Mouse (Mus musculus): Measurements from ENCODE around the gene Foxk1.

Foxk1 gene

DNA sequence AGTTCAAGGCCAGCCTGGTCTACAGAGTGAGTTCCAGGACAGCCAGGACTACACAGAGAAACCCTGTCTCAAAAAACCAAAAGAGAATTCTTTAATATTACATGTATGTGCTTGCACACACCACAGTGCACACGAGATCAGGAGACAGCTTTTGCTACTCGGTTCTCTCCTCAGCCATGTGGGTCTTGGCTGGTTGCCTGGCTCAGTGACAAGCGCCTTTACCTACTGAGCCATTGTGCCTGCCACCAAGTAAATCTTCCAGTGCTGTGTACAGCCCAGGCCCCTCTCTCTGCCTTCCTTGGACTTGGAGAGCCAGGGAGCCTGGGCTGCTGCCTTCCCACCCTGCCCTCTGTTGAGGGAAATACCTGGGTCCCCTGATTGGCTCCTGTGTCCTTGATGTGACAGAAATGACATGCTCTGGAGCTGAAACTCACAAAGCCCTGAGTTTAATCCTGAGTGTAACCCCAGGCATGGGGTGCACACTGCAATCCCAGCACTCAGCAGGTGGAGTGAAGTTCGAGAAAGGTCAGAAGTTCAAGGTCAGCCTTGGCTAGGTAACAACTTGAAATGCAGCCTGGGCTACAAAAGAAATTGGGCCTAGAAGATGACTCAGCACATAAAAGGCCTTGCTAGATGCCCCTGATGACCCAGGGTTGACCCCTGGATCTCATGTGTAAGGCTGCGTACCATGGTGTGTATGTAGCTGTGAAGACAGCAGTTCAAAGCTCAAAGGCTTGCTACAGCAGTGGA lies 76.7 kb downstream of the Foxk1 start:
- DNase-seq (ENCODE audit: low read depth, low spot score), result no peak

DNA sequence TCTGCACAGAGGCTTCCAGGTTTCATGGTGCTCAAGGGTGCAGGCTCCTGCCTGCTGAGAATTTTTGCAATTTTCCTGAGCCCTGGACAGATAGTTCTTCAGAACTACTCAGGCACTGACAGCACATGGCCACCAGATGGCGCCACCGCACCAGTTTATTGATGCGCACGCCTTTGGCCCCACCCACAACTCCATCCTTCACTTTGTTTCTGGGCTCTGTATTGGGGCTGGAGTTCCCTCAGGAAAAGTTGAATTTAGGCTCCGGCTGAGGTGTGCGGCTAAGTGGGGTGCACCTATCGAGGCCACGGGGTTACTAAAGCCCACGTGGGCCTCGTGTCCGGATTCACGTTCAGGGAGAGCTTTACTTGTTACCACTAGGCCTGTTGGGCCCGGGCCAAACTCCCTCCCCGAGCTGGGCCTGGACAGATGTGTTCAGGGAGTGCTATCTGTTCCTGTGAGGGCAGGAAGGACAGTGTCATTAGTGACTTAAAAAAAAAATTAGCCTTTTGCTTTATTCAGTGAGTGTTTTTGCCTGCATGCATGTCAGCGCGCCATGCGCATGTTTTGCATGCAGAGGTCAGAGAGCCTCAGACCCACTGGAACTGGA lies 77.6 kb downstream of the Foxk1 start:
- peak; percentile 50 for DNase-seq (ENCODE audit: low read depth, low spot score)

DNA sequence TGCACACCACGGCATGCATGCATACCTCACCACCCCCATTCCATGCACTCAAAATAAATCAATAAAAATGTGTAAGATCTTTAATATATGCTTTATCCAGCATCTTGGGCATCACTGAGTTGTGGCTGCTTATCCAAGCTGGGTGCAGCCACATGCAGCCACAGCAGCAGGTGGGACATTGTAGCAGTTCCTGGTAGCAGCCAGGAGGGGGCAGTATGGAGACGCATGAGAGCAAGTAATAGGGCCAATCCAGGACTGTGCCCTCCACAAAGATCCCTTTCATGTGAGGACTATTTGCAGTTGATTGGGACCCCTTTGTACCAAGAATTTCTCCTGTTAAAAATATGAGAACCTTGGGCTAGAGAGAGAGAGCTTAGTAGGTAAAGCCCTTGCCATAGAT lies 81.2 kb downstream of the Foxk1 start:
- DNase-seq (ENCODE audit: low read depth, low spot score), result no peak

DNA sequence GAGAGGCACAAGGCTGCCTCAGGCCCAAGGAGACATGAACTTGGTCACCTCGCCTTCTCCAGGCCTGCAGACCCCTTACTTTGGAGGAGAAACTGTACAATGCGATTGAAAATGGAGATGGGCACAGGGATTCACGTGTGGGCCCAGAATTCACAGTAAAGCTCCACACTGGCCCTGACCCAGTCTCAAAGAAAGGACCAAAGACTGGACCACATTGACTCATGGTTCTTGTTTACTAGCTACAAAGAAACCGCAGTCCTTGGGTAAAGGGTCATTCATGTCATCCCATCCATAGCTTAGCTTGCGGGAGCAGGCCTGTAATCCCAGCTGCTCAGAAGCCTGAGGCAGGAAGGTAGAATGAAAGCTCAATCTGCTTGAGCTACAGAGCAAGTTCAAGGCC lies 82.3 kb downstream of the Foxk1 start:
- no peak for DNase-seq (ENCODE audit: low read depth, low spot score)

DNA sequence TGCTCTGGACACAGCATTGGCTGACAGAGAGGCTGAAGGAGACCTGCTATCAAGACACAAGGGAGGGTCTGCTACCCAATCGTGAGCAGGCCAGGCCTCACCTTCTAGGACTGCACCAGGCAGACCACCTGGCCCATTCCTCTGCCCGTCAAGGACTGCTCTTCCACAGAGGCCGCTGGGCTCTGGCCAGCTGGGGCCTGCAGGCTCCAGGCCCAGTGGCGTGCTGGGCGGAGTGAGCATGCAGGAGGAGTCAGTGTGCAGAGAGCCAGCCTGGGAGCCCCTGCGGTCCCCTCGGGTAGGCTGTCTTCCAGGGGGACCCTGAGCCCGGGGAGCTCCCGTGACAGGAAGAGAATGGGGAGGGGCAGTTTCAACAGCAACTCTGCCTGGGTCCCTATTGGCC lies 85.4 kb downstream of the Foxk1 start:
- DNase-seq (ENCODE audit: low read depth, low spot score), result no peak

DNA sequence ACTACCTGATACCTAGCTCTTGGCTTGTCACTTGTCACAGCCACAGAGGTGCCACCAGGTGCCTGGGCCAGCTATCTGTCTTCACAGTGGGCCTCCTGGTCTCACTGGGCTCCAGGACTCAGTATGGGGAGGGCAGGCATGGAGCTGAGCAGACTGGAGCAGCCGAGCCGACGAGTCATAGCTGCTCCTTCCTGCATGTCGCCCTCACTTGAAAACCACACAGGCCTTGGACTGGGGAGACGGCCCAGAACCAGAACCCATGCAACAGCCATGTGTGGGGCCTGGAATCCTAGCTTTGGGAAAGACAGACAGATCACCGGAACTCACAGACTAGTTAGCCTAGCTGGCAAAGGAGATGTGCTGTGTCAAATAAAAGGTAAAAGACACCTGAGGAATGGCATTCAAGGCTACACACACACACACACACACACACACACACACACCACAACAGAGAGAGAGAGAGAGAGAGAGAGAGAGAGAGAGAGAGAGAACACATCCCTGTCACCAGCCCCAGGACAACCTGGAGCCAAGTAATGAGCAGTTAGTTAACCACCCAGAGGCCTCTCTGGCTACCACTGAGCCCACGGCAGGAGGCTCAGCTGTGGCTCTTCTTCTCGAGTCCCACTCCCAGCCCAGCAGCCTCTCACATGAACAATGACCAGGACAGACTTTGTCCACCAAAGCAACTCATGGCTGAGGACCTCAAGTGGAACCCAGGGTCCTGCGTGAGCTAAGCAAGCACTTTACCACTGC lies 88.8 kb downstream of the Foxk1 start:
- DNase-seq (ENCODE audit: low read depth, low spot score), result no peak

DNA sequence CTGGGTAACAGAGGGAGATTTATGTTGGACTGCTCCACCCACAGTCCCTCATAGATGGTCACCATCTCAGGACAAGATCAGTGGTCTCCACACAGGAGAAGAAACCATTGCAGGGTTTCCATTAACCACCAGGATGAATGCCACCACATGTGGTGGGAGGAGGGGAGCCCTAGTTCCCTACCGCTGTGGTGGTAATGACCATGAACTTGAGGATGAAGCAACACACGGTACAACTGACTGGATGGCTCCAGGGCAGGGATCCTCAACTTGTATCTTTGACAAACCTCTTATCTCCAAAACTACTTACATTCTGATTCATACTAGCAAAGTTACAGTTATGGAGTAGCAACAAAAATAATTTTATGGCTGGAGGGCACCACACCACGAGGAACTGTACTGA lies 92.0 kb downstream of the Foxk1 start:
- DNase-seq (ENCODE audit: low read depth, low spot score), result no peak

DNA sequence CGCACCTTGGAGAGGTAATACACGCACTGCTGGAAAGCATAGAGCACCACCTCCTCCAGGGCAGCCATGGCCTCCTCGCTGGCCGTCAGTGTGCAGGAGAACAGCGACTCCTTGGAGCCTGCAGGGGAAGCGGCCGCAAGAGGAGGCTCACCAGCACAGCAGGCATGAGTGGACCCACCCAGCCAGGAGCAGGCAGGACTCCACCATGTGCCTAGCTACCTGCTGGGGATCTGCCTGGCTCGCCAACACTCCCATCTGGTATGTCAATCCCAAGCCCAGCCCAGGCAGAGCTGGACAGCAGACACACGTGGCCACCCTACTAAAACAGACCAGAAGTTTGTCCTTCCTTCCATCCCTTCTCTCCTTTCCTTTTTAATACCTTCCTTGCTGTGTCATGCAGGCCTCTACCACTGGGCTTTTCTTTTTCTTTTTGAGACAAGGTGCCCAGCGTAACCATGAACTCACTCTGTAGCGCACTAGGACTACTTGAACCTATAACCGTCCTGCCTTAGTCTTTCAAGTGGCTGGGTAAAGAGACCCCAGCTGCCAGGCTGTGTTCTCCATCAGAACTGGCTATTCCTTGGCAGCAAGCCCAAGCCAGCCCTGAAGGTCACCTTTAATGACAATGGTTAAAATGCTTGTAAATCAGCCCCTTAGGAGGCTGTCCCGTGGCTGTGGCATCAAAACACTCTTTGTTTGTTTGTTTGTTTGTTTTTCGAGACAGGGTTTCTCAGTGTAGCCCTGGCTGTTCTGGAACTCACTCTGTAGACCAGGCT lies 94.2 kb downstream of the Foxk1 start:
- DNase-seq (ENCODE audit: low read depth, low spot score), result no peak

DNA sequence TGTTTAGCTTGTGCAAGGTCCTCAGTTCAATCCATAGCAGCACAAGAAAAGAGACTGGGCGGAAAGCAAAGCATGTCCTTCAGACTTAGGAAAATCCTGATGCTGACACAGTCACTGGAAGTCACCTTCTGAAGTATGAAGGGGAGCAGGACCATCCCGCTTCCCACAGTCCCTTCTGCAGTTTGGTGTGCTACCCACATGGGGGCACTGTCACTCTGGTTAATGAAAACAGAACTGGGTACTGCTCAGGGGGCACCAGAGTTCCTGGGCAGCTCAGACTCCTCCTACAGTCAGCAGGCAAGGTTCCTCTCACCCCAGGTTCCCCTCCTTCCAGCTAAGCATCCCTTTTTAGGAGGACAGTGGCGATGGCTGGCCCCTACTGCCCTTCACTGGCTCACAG lies 97.7 kb downstream of the Foxk1 start:
- no peak for DNase-seq (ENCODE audit: low read depth, low spot score)

DNA sequence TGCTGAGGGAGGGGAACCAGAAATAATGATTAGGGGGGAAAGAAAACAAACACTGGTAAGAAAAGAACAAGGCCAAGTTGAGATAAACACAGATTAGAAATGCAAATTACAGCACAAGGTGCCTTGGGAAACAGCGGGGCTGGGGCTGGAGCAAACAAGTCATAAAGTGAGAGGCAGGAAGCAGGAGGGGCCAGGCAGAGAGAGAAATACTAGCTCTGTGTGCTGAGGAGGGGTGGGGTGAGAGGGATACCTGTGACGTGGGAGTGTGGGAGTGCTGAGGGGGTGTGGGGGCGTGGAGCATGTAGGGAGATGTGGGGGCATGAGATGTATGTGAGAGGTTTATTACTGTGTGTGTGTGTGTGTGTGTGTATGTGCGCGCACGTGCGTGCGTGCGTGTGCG lies 99.6 kb downstream of the Foxk1 start:
- DNase-seq (ENCODE audit: low read depth, low spot score), result no peak

DNA sequence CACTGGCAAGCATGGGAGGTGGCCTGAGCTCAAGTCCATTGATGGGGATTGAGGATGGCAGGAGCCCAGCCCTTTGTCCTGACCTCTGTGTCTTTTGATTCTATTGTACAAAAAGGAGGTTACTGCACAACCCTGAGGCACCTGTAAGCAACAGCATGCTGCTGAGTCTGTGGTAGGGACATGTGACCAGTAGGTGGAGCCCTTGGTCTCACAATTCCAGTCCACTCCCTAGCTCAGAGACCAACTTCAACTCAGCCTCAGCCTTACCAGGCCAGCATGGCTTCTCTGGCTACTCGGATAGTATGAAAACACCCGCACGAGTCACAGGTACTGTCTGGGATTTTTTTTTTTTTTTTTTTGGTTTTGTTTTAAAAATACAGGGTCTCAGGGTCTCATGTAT lies 101.1 kb downstream of the Foxk1 start:
- peak; percentile 85 for DNase-seq (ENCODE audit: low read depth, low spot score)

DNA sequence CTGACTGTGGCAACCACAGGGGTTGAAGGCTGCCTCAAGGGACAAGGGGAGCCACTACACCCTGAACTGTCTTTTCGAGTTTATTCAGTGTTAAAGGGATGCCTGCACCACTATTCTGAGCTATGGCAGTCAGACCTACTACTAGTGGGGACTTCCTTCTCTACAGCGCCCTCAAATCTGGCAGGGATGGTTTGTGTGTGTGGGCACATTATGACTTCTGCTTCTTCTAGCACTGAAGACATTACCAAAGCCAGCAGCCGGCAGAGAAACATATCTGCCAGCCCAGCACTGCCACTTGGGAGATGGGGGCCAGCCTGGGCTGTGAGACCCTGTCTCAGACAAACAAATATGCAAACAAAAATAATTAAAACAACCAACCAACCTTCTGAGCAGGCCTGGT lies 102.9 kb downstream of the Foxk1 start:
- DNase-seq (ENCODE audit: low read depth, low spot score), result no peak

DNA sequence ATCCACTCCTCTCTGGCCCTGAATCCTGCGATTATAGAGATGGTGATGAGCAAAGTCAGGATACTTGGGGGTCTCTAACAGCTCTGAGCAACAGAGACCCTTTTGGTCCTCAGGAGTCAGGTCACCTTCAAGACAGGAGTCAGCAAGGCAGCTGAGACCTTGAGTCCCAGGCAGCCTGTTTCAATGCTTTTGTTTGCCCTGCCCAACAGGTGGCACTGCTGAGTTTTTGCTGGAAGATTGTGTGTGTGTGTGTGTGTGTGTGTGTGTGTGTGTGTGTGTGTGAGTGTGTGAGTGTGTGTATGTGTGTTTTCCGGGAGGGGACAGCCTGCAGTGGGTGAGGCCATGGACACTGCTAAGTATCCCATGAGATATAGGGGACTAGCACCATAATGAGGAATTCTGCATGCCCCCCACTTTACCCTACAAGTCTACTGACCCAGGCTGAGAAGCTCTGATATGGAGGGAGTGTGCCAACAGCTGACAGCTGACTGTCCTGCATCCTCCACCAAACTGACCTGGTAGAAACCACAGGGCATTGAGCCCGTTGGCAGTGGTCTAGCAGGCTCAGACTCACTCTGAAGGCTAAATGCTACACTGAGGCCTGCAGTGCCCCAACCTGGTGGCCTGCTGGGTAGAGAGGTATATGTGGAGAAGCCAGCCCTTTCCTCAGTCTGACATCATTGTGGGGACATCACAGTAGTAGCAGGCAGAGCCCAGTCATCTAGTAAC lies 104.6 kb downstream of the Foxk1 start:
- DNase-seq (ENCODE audit: low read depth, low spot score), result no peak

DNA sequence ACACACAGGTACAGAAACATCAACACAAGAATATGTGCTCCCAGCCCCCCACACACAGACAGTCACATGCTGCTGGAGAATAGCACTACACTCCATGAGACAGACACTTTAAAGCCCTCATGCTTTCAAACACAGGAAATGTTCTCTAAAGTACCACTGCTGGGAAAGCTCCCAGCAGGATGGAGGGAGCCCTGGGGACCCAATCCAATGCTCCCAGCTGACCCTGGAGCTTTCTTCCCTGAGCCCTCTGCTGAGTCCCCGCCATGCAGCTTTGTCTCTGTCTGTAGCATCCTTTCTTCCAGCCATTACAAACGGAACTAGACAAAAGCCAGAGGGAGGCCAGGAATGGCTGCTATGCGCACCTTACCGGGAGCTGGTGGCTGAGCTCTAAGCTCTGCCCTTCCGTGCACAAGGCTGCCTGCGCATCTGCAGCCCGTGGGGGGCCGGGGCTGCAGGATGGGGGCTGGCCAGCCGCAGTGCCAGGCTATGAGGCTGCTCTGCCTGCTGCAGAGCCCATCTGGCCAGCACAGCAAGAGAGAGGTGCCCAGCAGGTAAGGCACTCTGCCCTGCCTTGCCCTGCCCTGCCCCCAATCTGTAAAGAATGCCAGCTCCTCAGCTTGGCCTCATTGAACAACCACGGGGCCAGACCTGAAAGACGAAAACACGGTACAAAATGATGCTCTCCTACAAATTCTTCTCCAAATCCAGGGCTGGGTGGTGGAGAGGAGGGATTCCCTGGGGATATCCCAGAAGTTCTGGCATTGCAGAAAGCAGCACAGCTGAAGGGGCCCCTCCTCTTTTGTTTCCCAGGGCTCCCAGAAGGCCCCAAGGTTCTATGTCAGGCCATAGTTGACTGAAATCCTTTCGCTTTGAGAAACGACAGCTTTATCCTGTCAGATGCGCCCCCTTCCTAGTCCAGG lies 108.1 kb downstream of the Foxk1 start:
- DNase-seq (ENCODE audit: low read depth, low spot score), result no peak

DNA sequence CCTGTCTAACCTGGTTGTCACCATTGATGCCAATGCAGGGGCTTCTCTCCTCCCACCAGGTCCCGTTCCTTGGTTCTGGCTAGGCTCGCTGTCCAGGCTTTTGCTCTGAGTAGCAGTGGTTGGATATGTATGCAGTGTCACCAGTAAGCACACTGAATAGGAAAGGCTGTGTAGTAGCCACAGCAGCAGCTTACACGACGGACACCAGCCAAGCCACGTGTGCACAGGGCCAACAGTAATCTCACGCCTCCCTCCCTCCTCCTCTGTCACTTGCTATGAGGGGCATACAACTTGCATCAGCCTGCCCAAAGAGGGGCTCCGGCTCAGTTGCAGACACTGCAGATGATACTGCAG lies 108.7 kb downstream of the Foxk1 start:
- no peak for DNase-seq (ENCODE audit: low read depth, low spot score)

Measured in telencephalon, adult 2 months (tissue).